ENCODE assay signal across 8 mouse cellular contexts in the genomic region with DNA sequence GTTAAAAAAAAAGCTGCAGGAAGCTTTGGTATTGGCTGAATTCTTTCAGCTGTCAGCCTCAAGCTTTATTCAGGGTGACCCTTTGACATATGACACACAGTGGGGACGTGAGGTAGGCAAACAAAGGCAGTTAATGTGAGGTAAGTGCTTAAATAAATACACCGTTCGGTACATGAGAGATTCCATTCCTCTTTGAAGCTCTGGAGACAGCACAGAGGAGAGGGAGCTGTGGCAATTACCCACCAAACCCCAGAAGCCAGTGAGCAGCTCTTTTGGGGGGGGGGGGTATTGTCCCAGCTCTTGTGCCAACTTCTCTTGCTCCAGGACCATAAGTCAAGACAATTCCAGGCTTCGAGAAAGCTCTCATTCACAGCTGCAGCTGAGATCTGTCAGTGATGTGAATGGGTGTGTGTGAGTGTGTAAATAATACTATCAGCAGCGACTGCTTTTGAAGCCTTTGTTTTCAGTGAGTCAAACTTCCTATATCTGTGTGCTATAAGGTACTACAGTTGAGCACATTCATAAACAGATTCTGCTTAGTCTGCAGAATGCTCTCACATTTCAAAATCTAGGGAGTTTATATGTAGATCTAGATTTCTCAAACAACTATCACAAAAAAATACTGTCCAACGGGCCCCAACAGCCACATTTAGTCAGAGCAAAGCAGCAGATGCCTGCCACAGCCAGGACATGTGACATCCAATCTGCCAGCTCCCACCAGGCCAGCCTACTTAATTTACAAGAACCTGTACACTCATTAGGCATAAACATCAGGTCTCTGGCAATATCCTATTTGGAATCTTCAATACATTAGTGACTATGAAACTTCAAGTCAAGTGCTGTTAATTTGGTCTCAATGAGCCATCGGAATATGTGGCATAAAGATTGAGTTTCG. TPM values are rescaled to one million over a fixed set of nuclear protein-coding genes. Genes with fewer than 3 reads are reported as not detected.
DNase-seq lines count a peak whose midpoint lies in the region; ATAC-seq and TF ChIP-seq lines count a peak whose summit lies in the region.

No protein-coding gene starts in this region.

- H3K9me3 ChIP-seq in kidney, postnatal 0 days (replicated peaks; ENCODE audit: low read length) = no peaks in the 10 kb centered on the region
- H3K9me3 ChIP-seq in hindbrain, embryonic 14.5 days (ENCODE audit: control insufficient read depth, low read length) = no peaks in the 10 kb centered on the region
- no peaks in the 10 kb centered on the region for H3K9me3 ChIP-seq in midbrain, postnatal 0 days (ENCODE audit: low read length)

- H3K4me1 ChIP-seq in kidney, postnatal 0 days (replicated peaks; ENCODE audit: insufficient read depth, low read length) = peaks cover 9% of the 10 kb centered on the region; the same call in 1 of the 2 replicates
- peaks cover 20% of the 10 kb centered on the region for H3K4me1 ChIP-seq in hindbrain, embryonic 14.5 days (replicated peaks; ENCODE audit: control insufficient read depth, insufficient read depth, low read length)
- no peaks in the 10 kb centered on the region for H3K4me1 ChIP-seq in midbrain, postnatal 0 days (ENCODE audit: insufficient read depth, low read length)

- peak; percentile 33 for DNase-seq in kidney, postnatal 0 days (ENCODE audit: low spot score)
- DNase-seq in kidney, postnatal 36 days = no peak
- DNase-seq in embryo, embryonic 11.5 days (ENCODE audit: low read depth, low spot score) = peak; percentile 3
- no peak for DNase-seq in hindbrain, embryonic 14.5 days (ENCODE audit: low spot score)
- DNase-seq in midbrain, postnatal 0 days (ENCODE audit: low spot score) = peak; percentile 27
- no peak for DNase-seq in ovary, postnatal 36 days (ENCODE audit: low spot score)
- DNase-seq in ovary, postnatal 14 days (ENCODE audit: low spot score) = no peak
- DNase-seq in gastrocnemius, postnatal 14 days = no peak

- no peak overlapping the region for H3K4me3 ChIP-seq in kidney, postnatal 0 days (replicated peaks; ENCODE audit: low read depth, low read length)
- H3K4me3 ChIP-seq in hindbrain, embryonic 14.5 days (replicated peaks; ENCODE audit: low read length) = no peak overlapping the region
- no peak overlapping the region for H3K4me3 ChIP-seq in midbrain, postnatal 0 days (ENCODE audit: low read depth, low read length)

- ATAC-seq in kidney, postnatal 0 days (replicated peaks; ENCODE audit: low FRiP score, low read depth) = peak; percentile 52; the same call in 1 of the 2 replicates
- ATAC-seq in hindbrain, embryonic 14.5 days (ENCODE audit: low FRiP score) = peak; percentile 53; the same call in 1 of the 2 replicates
- no peak for ATAC-seq in midbrain, postnatal 0 days (ENCODE audit: low FRiP score)

- no peak for TF ChIP-seq CTCF in kidney, postnatal 0 days (IDR thresholded peaks at IDR 0.05; ENCODE audit: low read depth)
- TF ChIP-seq CTCF in midbrain, postnatal 0 days (IDR thresholded peaks at IDR 0.05) = no peak

- WGBS in kidney, postnatal 0 days = 25% methylated on average over 8 of the region's 8 CpGs
- WGBS in hindbrain, embryonic 14.5 days = 38% methylated on average over 8 of the region's 8 CpGs
- 42% methylated on average over 8 of the region's 8 CpGs for WGBS in midbrain, postnatal 0 days

- H3K27ac ChIP-seq in kidney, postnatal 0 days = 0 out of 2 replicates have a peak overlapping the region, but pooled peaks have one; percentile 11
- peak overlapping the region; percentile 40 for H3K27ac ChIP-seq in hindbrain, embryonic 14.5 days
- no peak overlapping the region for H3K27ac ChIP-seq in midbrain, postnatal 0 days (ENCODE audit: low read depth, low read length)

- H3K27me3 ChIP-seq in kidney, postnatal 0 days (ENCODE audit: insufficient read depth, low read length) = no peaks in the 10 kb centered on the region
- no peaks in the 10 kb centered on the region for H3K27me3 ChIP-seq in hindbrain, embryonic 14.5 days (ENCODE audit: control insufficient read depth, insufficient read depth, low read length)
- H3K27me3 ChIP-seq in midbrain, postnatal 0 days (ENCODE audit: insufficient read depth, low read length) = no peaks in the 10 kb centered on the region

- intact Hi-C loops in gastrocnemius, postnatal 14 days (cut with DNase I; ENCODE audit: low total_unique reads) = no loop called here

- no peaks in the 10 kb centered on the region for H3K36me3 ChIP-seq in kidney, postnatal 0 days (ENCODE audit: insufficient read depth, low read length)
- no peaks in the 10 kb centered on the region for H3K36me3 ChIP-seq in hindbrain, embryonic 14.5 days (replicated peaks; ENCODE audit: control insufficient read depth, insufficient read depth)
- no peaks in the 10 kb centered on the region for H3K36me3 ChIP-seq in midbrain, postnatal 0 days (ENCODE audit: insufficient read depth, low read length)

- H3K4me2 ChIP-seq in kidney, postnatal 0 days (ENCODE audit: low read length) = 0 out of 2 replicates have a peak overlapping the region, but pooled peaks have one; percentile 16
- H3K4me2 ChIP-seq in hindbrain, embryonic 14.5 days (replicated peaks) = no peak overlapping the region
- no peak overlapping the region for H3K4me2 ChIP-seq in midbrain, postnatal 0 days (ENCODE audit: low read depth, low read length, poor library complexity, severe bottlenecking)

- H3K9ac ChIP-seq in kidney, postnatal 0 days (ENCODE audit: low read depth, low read length) = no peak overlapping the region
- H3K9ac ChIP-seq in hindbrain, embryonic 14.5 days = no peak overlapping the region
- 0 out of 2 replicates have a peak overlapping the region, but pooled peaks have one; percentile 24 for H3K9ac ChIP-seq in midbrain, postnatal 0 days (replicated peaks; ENCODE audit: low read length, poor library complexity, severe bottlenecking)

RNA-seq across cellular contexts. Expression of gene Plcb1, which starts 40.5 kb away (rescaled TPM):
- 20.8 and 23.1 TPM in 2 replicates for polyA plus RNA-seq in kidney, postnatal 0 days (2015; fragmentation: Nextera tagmentation; extraction: Ambion mirVana)
- polyA plus RNA-seq in hindbrain, embryonic 14.5 days (2014; fragmentation: Nextera tagmentation; extraction: Ambion mirVana) = 69.0 and 72.8 TPM in 2 replicates
- 59.0 and 60.1 TPM in 2 replicates for total RNA-seq in midbrain, postnatal 0 days (2014; rRNA removed)
- 27.4 and 36.1 TPM in 2 replicates for polyA plus RNA-seq in midbrain, postnatal 0 days (2015; fragmentation: Nextera tagmentation; extraction: Ambion mirVana)
- 1 to 10 TPM; 2.9 to 3.1 TPM for total RNA-seq in gastrocnemius, postnatal 14 days (2021)

Comparison
In these comparisons a context has a peak if more than half of its experiments do, and no peak if none do; other contexts are left out.
1. DNase-seq: peak in kidney, postnatal 0 days (single experiment), embryo, embryonic 11.5 days (single experiment) and midbrain, postnatal 0 days (single experiment); none in kidney, postnatal 36 days (0 of 2), hindbrain, embryonic 14.5 days (single experiment), ovary, postnatal 36 days (single experiment), ovary, postnatal 14 days (single experiment) and gastrocnemius, postnatal 14 days (single experiment).